Mouse (Mus musculus) testis, adult 2 months (tissue): ENCODE results near the gene Nat14. TPM values are rescaled to one million over a fixed set of nuclear protein-coding genes. Genes with fewer than 3 reads are reported as not detected.

Experiments
- H3K27ac ChIP-seq: fragments of 200-500 bp; 2 replicates; pipeline ENCODE4 v1.5.1; 2012; ENCODE audit warnings: low read depth, low read length; ENCODE audit not compliant: control insufficient read depth, insufficient read depth
- H3K27me3 ChIP-seq: fragments of 200-500 bp; 2 replicates; pipeline ENCODE4 v1.6.1; 2012; ENCODE audit warnings: mild to moderate bottlenecking, low read length, moderate library complexity; ENCODE audit not compliant: control insufficient read depth, insufficient read depth
- H3K36me3 ChIP-seq: fragments of 200-500 bp; 2 replicates; pipeline ENCODE4 v1.6.1; 2012; ENCODE audit warnings: mild to moderate bottlenecking, low read length; ENCODE audit not compliant: control insufficient read depth, insufficient read depth
- H3K4me1 ChIP-seq: fragments of 200-500 bp; 2 replicates; pipeline ENCODE4 v1.6.1; 2012; ENCODE audit warnings: low read length; ENCODE audit not compliant: control insufficient read depth, insufficient read depth
- H3K4me3 ChIP-seq: fragments of 200-500 bp; 2 replicates; pipeline ENCODE4 v1.5.1; 2012; ENCODE audit warnings: low read depth, mild to moderate bottlenecking, low read length, moderate library complexity, mixed read lengths; ENCODE audit not compliant: control insufficient read depth
- CTCF ChIP-seq: fragments of 200-500 bp; IDR thresholded peaks from 2 replicates; pipeline ENCODE4 v1.5.1; 2012; ENCODE audit warnings: low read depth, mild to moderate bottlenecking, inconsistent platforms, low read length, moderate library complexity; ENCODE audit not compliant: control insufficient read depth, insufficient read depth, insufficient replicate concordance
- POLR2A ChIP-seq: fragments of 200-500 bp; IDR thresholded peaks from 2 replicates; pipeline ENCODE4 v1.6.1; 2012; ENCODE audit warnings: low read depth, mild to moderate bottlenecking, inconsistent platforms, low read length, moderate library complexity; ENCODE audit not compliant: control insufficient read depth
- polyA plus RNA-seq: library from polyadenylated mRNA; depleted of rRNA; stranded (reverse); fragments of >200 nt; gene quantifications from 2 replicates; pipeline ENCODE4 v1.2.3, GENCODE M21; 2012; rRNA removed

The Nat14 gene
- polyA plus RNA-seq, 1 experiment: 3.7 TPM

DNA sequence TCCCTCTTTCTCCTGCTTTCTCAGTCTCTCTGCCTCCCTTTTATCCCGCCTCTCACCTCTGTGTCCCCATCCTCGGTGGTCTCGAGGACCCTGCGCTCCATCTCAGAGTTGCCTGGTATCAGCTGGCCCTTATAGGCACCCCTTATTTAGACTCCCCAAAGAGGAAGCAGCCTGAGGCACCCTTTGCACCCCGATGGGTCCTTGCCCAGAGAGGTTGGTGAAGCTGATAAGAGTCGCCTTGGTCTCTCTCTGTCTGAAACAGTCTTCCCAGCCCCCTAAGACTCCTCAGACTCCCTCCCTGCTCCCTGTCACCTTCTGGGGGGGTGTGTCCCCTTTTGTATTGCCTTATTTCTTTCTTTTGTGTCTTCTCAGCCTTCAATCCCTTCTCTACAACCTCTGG lies 49.2 kb downstream of the Nat14 start, which contains the start of gene Sbk3:
TSS of gene Sbk3 (minus strand) at position 101 of the 400 bp plus-strand sequence.
- H3K27ac ChIP-seq: no peak within 1 kb of the TSS
- H3K36me3 ChIP-seq: no peaks in the 10 kb centered on the region
- TF ChIP-seq POLR2A: no peak
- no peak for TF ChIP-seq CTCF

GRCm38 (mm10) chr7:4971710-4972109 lies 49.9 kb downstream of the Nat14 start:
- no peaks in the 10 kb centered on the region for H3K27me3 ChIP-seq
- H3K36me3 ChIP-seq: no peaks in the 10 kb centered on the region
- no peak overlapping the region for H3K27ac ChIP-seq
- no peak for TF ChIP-seq CTCF
- TF ChIP-seq POLR2A: no peak
- H3K4me3 ChIP-seq: no peak overlapping the region
- peaks cover 3% of the 10 kb centered on the region; the same call in 1 of the 2 replicates for H3K4me1 ChIP-seq

More for the DNA sequence above, 49.2 kb downstream of the Nat14 start, which contains the start of gene Sbk3:
- Histone ChIP-seq H3K4me3 (no peak within 1 kb of the TSS), H3K27me3 (no peaks in the 10 kb centered on the region), H3K4me1 (peaks cover 3% of the 10 kb centered on the region; the same call in 1 of the 2 replicates)

GRCm38 (mm10) chr7:4972321-4973047 lies 50.7 kb downstream of the Nat14 start:
- TF ChIP-seq POLR2A: no peak
- TF ChIP-seq CTCF: no peak
- Histone ChIP-seq H3K4me3 (no peak overlapping the region), H3K4me1 (peaks cover 3% of the 10 kb centered on the region; the same call in 1 of the 2 replicates), H3K36me3 (no peaks in the 10 kb centered on the region), H3K27me3 (no peaks in the 10 kb centered on the region), H3K27ac (no peak overlapping the region)

Other genes starting within 250 kb of the Nat14 start
- 64.3 and 65.6 TPM in 2 replicates for gene Hspbp1, start 237.0 kb upstream of the Nat14 start, polyA plus RNA-seq
- gene Brsk1, start 231.4 kb upstream of the Nat14 start, polyA plus RNA-seq: 53.3 and 60.3 TPM in 2 replicates
- 0.12 and 0.14 TPM in 2 replicates for gene Tmem150b, start 196.8 kb upstream of the Nat14 start, polyA plus RNA-seq
- gene Kmt5c, start 181.9 kb upstream of the Nat14 start, polyA plus RNA-seq: 35.7 and 37.0 TPM in 2 replicates
- 1,707 and 1,788 TPM in 2 replicates for gene Cox6b2, start 168.9 kb upstream of the Nat14 start, polyA plus RNA-seq
- gene Fam71e2, start 150.7 kb upstream of the Nat14 start, polyA plus RNA-seq: 319 and 358 TPM in 2 replicates
- 15.5 and 17.3 TPM in 2 replicates for gene Il11, start 139.2 kb upstream of the Nat14 start, polyA plus RNA-seq
- gene Tmem190, start 139.1 kb upstream of the Nat14 start, polyA plus RNA-seq: 387 and 534 TPM in 2 replicates
- gene Tmem238, start 132.4 kb upstream of the Nat14 start, polyA plus RNA-seq: 1.1 and 1.6 TPM in 2 replicates
- gene Rpl28, start 129.2 kb upstream of the Nat14 start, polyA plus RNA-seq: 176 and 240 TPM in 2 replicates
- gene Ube2s, start 109.4 kb upstream of the Nat14 start, polyA plus RNA-seq: 1,069 and 1,189 TPM in 2 replicates
- gene Shisa7, start 77.3 kb upstream of the Nat14 start, polyA plus RNA-seq: 21.8 and 24.8 TPM in 2 replicates
- 4.9 and 6.5 TPM in 2 replicates for gene Isoc2b, start 51.8 kb upstream of the Nat14 start, polyA plus RNA-seq
- gene Isoc2a, start 44.9 kb upstream of the Nat14 start, polyA plus RNA-seq: 20.2 and 20.9 TPM in 2 replicates
- gene Gm36210, start 15.5 kb upstream of the Nat14 start, polyA plus RNA-seq: 0.65 and 0.79 TPM in 2 replicates
- gene Zfp628, start 6.8 kb upstream of the Nat14 start, polyA plus RNA-seq: 8.8 and 10.5 TPM in 2 replicates
- gene Ssc5d, start 3.8 kb downstream of the Nat14 start, polyA plus RNA-seq: 0.94 and 1.9 TPM in 2 replicates
- gene Sbk2, start 42.4 kb downstream of the Nat14 start, polyA plus RNA-seq: 0.04 and 0.17 TPM in 2 replicates
- 0.23 and 0.27 TPM in 2 replicates for gene Sbk3, start 49.1 kb downstream of the Nat14 start, polyA plus RNA-seq
- gene Zfp579, start 74.1 kb downstream of the Nat14 start, polyA plus RNA-seq: 7.6 and 9.1 TPM in 2 replicates
- gene Zfp524, start 92.4 kb downstream of the Nat14 start, polyA plus RNA-seq: 11.2 and 12.5 TPM in 2 replicates
- gene Fiz1, start 92.7 kb downstream of the Nat14 start, polyA plus RNA-seq: 36.1 and 37.2 TPM in 2 replicates
- not detected in 2 replicates for gene Gm44973, start 93.5 kb downstream of the Nat14 start, polyA plus RNA-seq
- gene Zfp865, start 98.3 kb downstream of the Nat14 start, polyA plus RNA-seq: 18.3 and 18.7 TPM in 2 replicates
- 7.9 and 9.2 TPM in 2 replicates for gene Ccdc106, start 98.5 kb downstream of the Nat14 start, polyA plus RNA-seq
- gene 4632433K11Rik, start 112.1 kb downstream of the Nat14 start, polyA plus RNA-seq: not detected in 2 replicates
- gene Zfp784, start 116.4 kb downstream of the Nat14 start, polyA plus RNA-seq: 4.3 and 5.2 TPM in 2 replicates
- 9.4 and 11.1 TPM in 2 replicates for gene Zfp580, start 129.5 kb downstream of the Nat14 start, polyA plus RNA-seq
- 85.7 and 88.5 TPM in 2 replicates for gene U2af2, start 140.1 kb downstream of the Nat14 start, polyA plus RNA-seq
- gene Epn1, start 158.2 kb downstream of the Nat14 start, polyA plus RNA-seq: 91.7 and 103 TPM in 2 replicates
- 0.07 TPM in 1 of 2 replicates, not detected in the other for gene Rfpl4, start 194.9 kb downstream of the Nat14 start, polyA plus RNA-seq
- 142 and 148 TPM in 2 replicates for gene Rasl2-9, start 203.9 kb downstream of the Nat14 start, polyA plus RNA-seq
- not detected in 2 replicates for gene Vmn1r55, start 227.6 kb downstream of the Nat14 start, polyA plus RNA-seq